Mouse (Mus musculus) lung, embryonic 14.5 days (tissue): ENCODE measurements around the gene Gm20388. TPM values are rescaled to one million over a fixed set of nuclear protein-coding genes. Genes with fewer than 3 reads are reported as not detected.

ENCODE experiments used
- ATAC-seq: fragments of 200-750 bp; cut with Nextera tagmentation; 2 replicates; pipeline ENCODE4 v1.8.0; 2017; ENCODE audit warnings: mild to moderate bottlenecking, moderate TSS enrichment, moderate library complexity; ENCODE audit not compliant: insufficient read depth
- DNase-seq: peaks from one replicate; pipeline ENCODE4 v3.0.0-alpha.2; 2015
- H3K27ac ChIP-seq: fragments of 300-500 bp; sonication (generic); 2 replicates; pipeline ENCODE4 v1.5.1; 2014; ENCODE audit warnings: low read depth, mild to moderate bottlenecking, moderate library complexity
- H3K27me3 ChIP-seq: fragments of 300-500 bp; sonication (generic); 2 replicates; pipeline ENCODE4 v1.6.1; 2014; ENCODE audit warnings: low read length, control low read depth; ENCODE audit not compliant: insufficient read depth
- H3K36me3 ChIP-seq: fragments of 300-500 bp; sonication (generic); 2 replicates; pipeline ENCODE4 v1.6.1; 2014; ENCODE audit warnings: control low read depth; ENCODE audit not compliant: insufficient read depth
- H3K4me1 ChIP-seq: fragments of 300-500 bp; sonication (generic); 2 replicates; pipeline ENCODE4 v1.6.1; 2014; ENCODE audit warnings: antibody characterized with exemption, control low read depth; ENCODE audit not compliant: insufficient read depth
- H3K4me2 ChIP-seq: fragments of 300-500 bp; sonication (generic); 2 replicates; pipeline ENCODE4 v1.6.1; 2014; ENCODE audit warnings: mild to moderate bottlenecking
- H3K4me3 ChIP-seq: fragments of 300-500 bp; sonication (generic); 2 replicates; pipeline ENCODE4 v1.5.1; 2014; ENCODE audit warnings: low read depth, low read length
- H3K9ac ChIP-seq: fragments of 300-500 bp; sonication (generic); 2 replicates; pipeline ENCODE4 v1.6.1; 2014
- H3K9me3 ChIP-seq: fragments of 300-500 bp; sonication (generic); 2 replicates; pipeline ENCODE4 v1.6.1; 2016; ENCODE audit warnings: low read depth, low read length, control low read depth
- CTCF ChIP-seq: IDR thresholded peaks from 2 replicates; pipeline ENCODE4 v1.5.1; 2016; ENCODE audit warnings: antibody characterized with exemption, low read depth
- WGBS: fragments of 180-500 bp; shearing (Covaris S2); extraction: QIAGEN DNeasy Blood & Tissue Kit; methylation state at CpG from one replicate; pipeline ENCODE4 v1.1.7; 2014; 5-methylcytosine and 5-hydroxymethylcytosine counted together
- polyA plus RNA-seq: library from polyadenylated mRNA; unstranded; fragments of >200 nt; fragmentation: Nextera tagmentation; extraction: Ambion mirVana; gene quantifications from 2 replicates; pipeline ENCODE4 v1.2.1, GENCODE M21; 2014

The Gm20388 gene
- polyA plus RNA-seq, 1 experiment from 2014 or later, result not detected

DNA sequence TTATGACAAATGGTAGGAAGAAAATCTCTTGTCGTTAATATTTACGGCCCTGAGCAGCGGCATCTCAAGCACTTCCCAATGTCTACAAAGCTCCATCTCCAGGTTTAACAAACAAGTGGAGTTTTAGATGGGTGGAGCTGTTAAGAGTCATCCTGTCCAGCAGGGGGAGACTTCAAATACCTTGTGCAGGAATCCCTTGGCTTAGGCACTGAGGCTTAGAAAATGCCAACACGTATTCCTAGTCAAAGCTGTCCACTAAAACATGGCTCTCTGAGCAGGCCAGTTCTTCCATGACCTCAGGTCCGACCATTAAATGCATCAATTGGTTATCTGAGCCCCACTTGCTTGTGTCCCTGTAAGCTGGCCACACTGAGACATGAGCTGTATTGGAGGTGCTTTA is 1697.0 kb downstream of the Gm20388 start:
- Histone ChIP-seq H3K27me3 (no peaks in the 10 kb centered on the region), H3K4me2 (no peak overlapping the region), H3K27ac (no peak overlapping the region), H3K9me3 (no peaks in the 10 kb centered on the region), H3K9ac (no peak overlapping the region), H3K4me3 (no peak overlapping the region), H3K4me1 (no peaks in the 10 kb centered on the region), H3K36me3 (peaks cover 79% of the 10 kb centered on the region)
- WGBS, result 81% methylated on average over 5 of the region's 5 CpGs
- DNase-seq (peak; percentile 22), ATAC-seq (no peak)
- TF ChIP-seq CTCF, result peak; percentile 54

DNA sequence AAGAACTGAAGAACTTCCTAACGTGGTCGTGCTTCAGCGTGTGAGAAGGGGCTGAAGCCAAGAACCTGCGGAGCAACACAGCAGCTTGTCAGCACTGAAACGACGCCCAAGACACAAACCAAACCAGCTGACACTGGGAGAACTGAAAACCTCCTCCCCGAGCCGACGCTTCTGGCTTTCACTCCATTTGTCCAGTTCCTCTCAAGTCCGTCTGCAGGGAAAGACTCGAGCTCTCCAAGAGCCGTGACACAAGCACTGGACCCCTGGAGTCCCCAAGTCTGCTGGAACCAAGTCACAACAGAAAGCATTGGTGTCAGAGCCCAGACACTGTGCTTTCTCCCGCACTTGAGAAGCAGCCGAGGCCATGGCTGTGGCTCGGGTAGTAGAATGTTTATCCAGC is 1698.6 kb downstream of the Gm20388 start:
- Histone ChIP-seq H3K9me3 (no peaks in the 10 kb centered on the region), H3K27ac (no peak overlapping the region), H3K27me3 (no peaks in the 10 kb centered on the region), H3K4me2 (no peak overlapping the region), H3K36me3 (peaks cover 66% of the 10 kb centered on the region), H3K4me1 (no peaks in the 10 kb centered on the region), H3K4me3 (no peak overlapping the region), H3K9ac (no peak overlapping the region)
- 85% methylated on average over 15 of the region's 15 CpGs for WGBS
- ATAC-seq (no peak), DNase-seq (no peak)
- no peak for TF ChIP-seq CTCF

DNA sequence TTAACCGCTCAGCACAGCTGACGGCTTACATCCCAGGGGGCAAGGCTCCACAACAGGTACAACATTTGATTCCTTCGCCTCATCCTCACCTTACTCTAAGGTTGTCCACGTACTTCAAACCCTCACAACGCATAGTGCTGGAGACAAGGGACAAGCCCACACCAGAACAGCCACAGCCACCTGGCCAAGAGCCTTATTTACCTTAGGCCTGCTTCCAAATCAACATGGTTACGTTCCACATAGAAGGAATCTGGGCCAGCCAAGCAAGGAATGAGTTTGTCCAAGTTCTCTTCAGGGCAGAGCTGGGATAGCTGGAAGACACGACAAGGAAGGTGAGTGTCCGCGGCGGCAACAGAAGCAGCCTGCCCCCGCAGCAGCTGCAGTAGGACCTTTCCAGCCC is 1699.3 kb downstream of the Gm20388 start:
- Histone ChIP-seq H3K27ac (no peak overlapping the region), H3K9me3 (no peaks in the 10 kb centered on the region), H3K36me3 (peaks cover 59% of the 10 kb centered on the region), H3K4me1 (no peaks in the 10 kb centered on the region), H3K9ac (no peak overlapping the region), H3K27me3 (no peaks in the 10 kb centered on the region), H3K4me3 (no peak overlapping the region), H3K4me2 (no peak overlapping the region)
- ATAC-seq (no peak), DNase-seq (no peak)
- 90% methylated on average over 11 of the region's 11 CpGs for whole genome bisulfite sequencing
- TF ChIP-seq CTCF, result no peak

DNA sequence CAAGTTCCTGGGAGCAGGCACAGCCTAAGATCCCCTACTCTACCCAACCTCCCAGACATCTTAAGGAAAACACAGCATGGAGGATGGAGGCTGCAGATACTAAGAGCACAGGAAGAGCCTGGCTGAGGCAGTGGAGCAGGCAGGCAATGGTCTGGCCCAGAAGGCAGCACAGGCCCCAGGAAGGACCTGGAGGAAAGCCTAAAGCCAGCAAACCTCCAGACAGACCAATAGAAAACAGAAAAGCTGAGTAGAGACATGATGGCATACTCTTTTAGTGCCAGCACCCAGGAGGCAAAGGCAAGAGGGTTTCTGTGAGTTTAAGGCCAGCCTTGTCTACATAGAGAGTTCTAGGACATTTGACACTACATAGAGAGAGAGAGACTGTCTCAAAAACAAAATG is 1702.8 kb downstream of the Gm20388 start:
- Histone ChIP-seq H3K27me3 (no peaks in the 10 kb centered on the region), H3K4me1 (0 out of 2 replicates have a peak, but pooled peaks cover 2% of the 10 kb centered on the region), H3K27ac (no peak overlapping the region), H3K36me3 (peaks cover 41% of the 10 kb centered on the region), H3K4me3 (no peak overlapping the region), H3K9ac (no peak overlapping the region), H3K9me3 (no peaks in the 10 kb centered on the region), H3K4me2 (no peak overlapping the region)
- no peak for TF ChIP-seq CTCF
- ATAC-seq (no peak), DNase-seq (no peak)

DNA sequence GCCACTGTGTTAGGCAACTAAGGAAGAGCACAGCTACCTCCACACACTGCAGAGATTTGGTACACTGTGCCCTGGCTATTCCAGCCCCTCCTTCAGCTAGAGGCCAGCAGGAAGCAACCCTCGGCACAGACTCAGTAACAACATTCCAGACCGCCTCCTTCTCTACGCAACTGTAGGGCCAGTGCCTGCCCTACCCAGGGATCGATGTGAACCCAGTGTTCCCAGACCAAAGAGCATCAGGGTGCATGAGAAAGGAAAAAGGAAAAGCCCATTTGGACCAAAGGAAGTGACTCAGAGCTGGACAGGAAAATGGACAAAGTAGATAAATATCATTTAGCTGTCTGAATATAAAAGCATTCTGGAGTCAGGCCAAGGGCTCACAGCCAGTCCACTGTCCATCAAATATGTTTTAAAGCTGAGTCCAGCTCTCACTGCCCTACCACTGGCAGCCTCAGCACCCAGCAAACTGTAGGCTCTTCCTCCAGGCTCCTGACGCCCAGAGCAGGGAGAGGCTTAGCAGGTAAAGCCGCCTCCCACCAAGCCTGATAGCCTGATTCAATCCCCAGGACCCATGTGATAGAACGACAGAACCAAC is 1708.9 kb downstream of the Gm20388 start:
- Histone ChIP-seq H3K36me3 (peaks cover 17% of the 10 kb centered on the region), H3K4me2 (peak overlapping the region; percentile 31), H3K27ac (peak overlapping the region; percentile 86), H3K9ac (no peak overlapping the region), H3K4me3 (no peak overlapping the region), H3K27me3 (no peaks in the 10 kb centered on the region), H3K9me3 (no peaks in the 10 kb centered on the region), H3K4me1 (peaks cover 26% of the 10 kb centered on the region)
- DNase-seq, result peak; percentile 87
- 29% methylated on average over 7 of the region's 7 CpGs for WGBS
- peak; percentile 79 for ATAC-seq
- TF ChIP-seq CTCF, result no peak

DNA sequence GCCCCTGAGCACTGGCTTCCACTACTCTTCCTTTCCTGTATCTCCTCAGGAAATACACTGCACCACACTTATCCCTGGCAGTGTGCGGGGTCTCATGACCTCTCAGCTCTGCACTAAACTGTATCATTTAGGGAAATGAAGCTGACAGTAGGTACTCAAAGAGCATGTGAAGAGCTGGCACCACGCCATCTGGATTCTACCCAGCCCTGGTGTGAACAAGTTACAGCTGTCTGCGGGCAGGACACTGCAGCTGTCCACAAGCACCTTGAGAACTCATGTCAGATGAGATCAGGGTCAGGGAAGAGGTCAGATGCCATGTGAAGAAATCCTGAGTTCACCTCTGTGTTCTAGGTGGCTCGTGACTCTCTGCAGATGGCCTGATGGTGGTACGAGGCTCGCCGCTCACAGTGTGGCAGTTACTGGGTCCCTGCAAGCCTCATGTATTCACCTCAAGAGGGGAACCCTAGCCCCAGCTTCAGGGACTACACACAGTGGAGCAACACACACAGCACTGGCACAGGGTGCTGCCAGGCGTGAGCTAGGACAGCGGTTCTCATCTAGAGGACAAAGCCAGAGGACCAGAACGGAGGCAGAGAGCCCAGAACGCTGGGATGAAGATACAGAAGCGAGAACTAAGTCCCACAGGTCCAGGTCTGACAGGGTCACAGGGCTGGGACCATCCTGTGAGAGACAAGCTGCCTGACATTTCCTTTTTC is 1710.3 kb downstream of the Gm20388 start:
- peaks cover 15% of the 10 kb centered on the region for H3K36me3 ChIP-seq
- 55% methylated on average over 12 of the region's 12 CpGs for WGBS
- peak; percentile 77 for DNase-seq
- no peak for TF ChIP-seq CTCF
- ATAC-seq, result peak; percentile 29; the same call in 1 of the 2 replicates
- H3K9me3 ChIP-seq, result no peaks in the 10 kb centered on the region
- H3K4me1 ChIP-seq, result peaks cover 26% of the 10 kb centered on the region
- H3K4me2 ChIP-seq, result no peak overlapping the region
- H3K27me3 ChIP-seq, result no peaks in the 10 kb centered on the region
- H3K27ac ChIP-seq, result no peak overlapping the region
- no peak overlapping the region for H3K4me3 ChIP-seq
- H3K9ac ChIP-seq, result no peak overlapping the region

DNA sequence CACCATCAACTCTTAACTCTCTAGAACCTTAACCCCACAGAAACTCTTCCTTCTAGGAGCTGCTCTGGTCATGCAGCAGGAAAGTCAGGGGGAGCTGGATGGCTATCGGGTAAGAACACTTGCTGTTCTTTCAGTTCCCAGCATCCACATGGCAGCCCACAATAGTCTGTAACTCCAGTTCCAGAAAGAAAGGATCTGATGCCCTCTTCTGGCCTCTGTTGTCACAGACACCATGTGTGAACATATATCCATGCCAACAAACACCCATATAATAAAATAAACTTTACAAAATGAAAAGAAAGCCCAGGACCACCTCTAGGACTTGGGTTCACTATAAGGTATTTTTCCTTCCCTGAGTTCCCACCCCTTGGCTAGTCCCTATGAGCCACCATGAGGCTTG is 1711.2 kb downstream of the Gm20388 start:
- no peak overlapping the region for H3K27ac ChIP-seq
- DNase-seq (peak; percentile 33), ATAC-seq (no peak)
- TF ChIP-seq CTCF, result peak; percentile 28
- peaks cover 26% of the 10 kb centered on the region for H3K4me1 ChIP-seq
- H3K9ac ChIP-seq, result no peak overlapping the region
- H3K36me3 ChIP-seq, result peaks cover 16% of the 10 kb centered on the region
- no peak overlapping the region for H3K4me2 ChIP-seq
- no peaks in the 10 kb centered on the region for H3K9me3 ChIP-seq
- H3K4me3 ChIP-seq, result no peak overlapping the region
- no peaks in the 10 kb centered on the region for H3K27me3 ChIP-seq
- WGBS, result 67% methylated on average over 1 of the region's 1 CpGs
